16 mouse cellular contexts compared by ENCODE assay signal in the genomic region with DNA sequence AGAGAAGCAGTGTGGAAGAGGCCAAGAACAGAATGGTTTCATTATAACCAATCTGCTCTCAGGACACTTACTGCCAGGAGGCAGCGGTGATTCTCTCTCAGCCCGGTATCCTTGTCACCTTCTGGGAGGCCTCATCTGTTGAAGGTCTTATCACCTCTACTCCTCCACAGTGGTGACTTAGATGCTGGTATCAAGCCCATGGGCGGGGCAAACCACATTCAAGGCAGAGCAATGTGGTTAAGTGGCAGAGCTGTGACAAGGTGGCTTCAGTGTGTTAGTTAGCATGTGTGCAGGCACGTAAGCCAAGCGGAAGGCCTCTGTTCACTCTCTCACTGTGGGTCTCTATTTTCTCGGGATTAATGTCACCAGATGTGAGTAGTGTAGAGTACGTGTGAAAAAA. TPM values are rescaled to one million over a fixed set of nuclear protein-coding genes. Genes with fewer than 3 reads are reported as not detected.
DNase-seq lines count a peak whose midpoint lies in the region; ATAC-seq and TF ChIP-seq lines count a peak whose summit lies in the region.
"Had no signal": no experiment of that assay in that cellular context is flagged by ENCODE, and none has a peak within 500 bp of the region (broad histone marks: within the 10 kb centered on the region; RNA-seq: fewer than 3 reads in every experiment).

No protein-coding gene starts in this region.

- TF ChIP-seq CTCF in midbrain, postnatal 0 days (IDR thresholded peaks at IDR 0.05) = no peak

- H3K27ac ChIP-seq in liver, embryonic 16.5 days (ENCODE audit: low read length) = no peak overlapping the region
- no peak overlapping the region for H3K27ac ChIP-seq in midbrain, postnatal 0 days (ENCODE audit: low read depth, low read length)
- H3K27ac ChIP-seq in intestine, embryonic 15.5 days = no peak overlapping the region
- H3K27ac ChIP-seq: forebrain, embryonic 10.5 days had no signal

- peak; percentile 81 for ATAC-seq in liver, embryonic 16.5 days (ENCODE audit: low read depth)
- no peak for ATAC-seq in midbrain, postnatal 0 days (ENCODE audit: low FRiP score)
- no peak for ATAC-seq in intestine, embryonic 15.5 days
- ATAC-seq: intestine, embryonic 16.5 days had no signal

- DNase-seq in CD4-positive, CD25-positive, alpha-beta regulatory T cell, adult 2 months (ENCODE audit: low read depth, low spot score) = peak; percentile 78
- peak; percentile 72 for DNase-seq in c-Kit-positive CD71-positive TER-119-negative erythroid progenitor cells, embryonic 14.5 days (ENCODE audit: low read depth)
- peak; percentile 33 for DNase-seq in splenic B cell, adult 2 months (ENCODE audit: low read depth, low spot score)
- no peak for DNase-seq in midbrain, postnatal 0 days (ENCODE audit: low spot score)
- DNase-seq in layer of hippocampus, postnatal 14 days (ENCODE audit: low spot score in 2 of 2) = no peak
- DNase-seq in urinary bladder, postnatal 10 days (ENCODE audit: low spot score) = no peak
- DNase-seq: cerebellum, adult 18-20 months; gastrocnemius, postnatal 25 days; lung, postnatal 10 days; retina, postnatal 1 day had no signal

- no peak overlapping the region for H3K4me3 ChIP-seq in liver, embryonic 16.5 days (ENCODE audit: low read depth, low read length)
- H3K4me3 ChIP-seq in midbrain, postnatal 0 days (ENCODE audit: low read depth, low read length) = no peak overlapping the region
- H3K4me3 ChIP-seq in intestine, embryonic 15.5 days (replicated peaks) = no peak overlapping the region
- H3K4me3 ChIP-seq: forebrain, embryonic 10.5 days had no signal

- WGBS in liver, embryonic 16.5 days (ENCODE audit: insufficient replicate concordance) = 26% methylated on average over 7 of the region's 7 CpGs
- 78% methylated on average over 7 of the region's 7 CpGs for WGBS in midbrain, postnatal 0 days
- 71% methylated on average over 7 of the region's 7 CpGs for WGBS in intestine, embryonic 15.5 days

- H3K4me1 ChIP-seq in liver, embryonic 16.5 days (ENCODE audit: control insufficient read depth, low read depth, low read length) = peaks cover 4% of the 10 kb centered on the region; the same call in 1 of the 2 replicates
- no peaks in the 10 kb centered on the region for H3K4me1 ChIP-seq in midbrain, postnatal 0 days (ENCODE audit: insufficient read depth, low read length)
- H3K4me1 ChIP-seq in intestine, embryonic 15.5 days (replicated peaks) = no peaks in the 10 kb centered on the region
- H3K4me1 ChIP-seq: forebrain, embryonic 10.5 days had no signal

- no peaks in the 10 kb centered on the region for H3K36me3 ChIP-seq in liver, embryonic 16.5 days (ENCODE audit: control insufficient read depth, insufficient read depth)
- H3K36me3 ChIP-seq in splenic B cell, adult 2 months (ENCODE audit: control insufficient read depth, insufficient read depth, low read length, poor library complexity, severe bottlenecking) = peaks cover 11% of the 10 kb centered on the region
- H3K36me3 ChIP-seq in midbrain, postnatal 0 days (ENCODE audit: insufficient read depth, low read length) = no peaks in the 10 kb centered on the region
- no peaks in the 10 kb centered on the region for H3K36me3 ChIP-seq in intestine, embryonic 15.5 days
- H3K36me3 ChIP-seq: forebrain, embryonic 10.5 days had no signal

- no peak overlapping the region for H3K9ac ChIP-seq in liver, embryonic 16.5 days (ENCODE audit: low read depth, low read length)
- no peak overlapping the region for H3K9ac ChIP-seq in midbrain, postnatal 0 days (replicated peaks; ENCODE audit: low read length, poor library complexity, severe bottlenecking)
- no peak overlapping the region for H3K9ac ChIP-seq in intestine, embryonic 15.5 days

- no peak overlapping the region for H3K4me2 ChIP-seq in liver, embryonic 16.5 days (ENCODE audit: low read depth, low read length)
- no peak overlapping the region for H3K4me2 ChIP-seq in midbrain, postnatal 0 days (ENCODE audit: low read depth, low read length, poor library complexity, severe bottlenecking)
- no peak overlapping the region for H3K4me2 ChIP-seq in intestine, embryonic 15.5 days (replicated peaks)

- no peaks in the 10 kb centered on the region for H3K9me3 ChIP-seq in liver, embryonic 16.5 days (replicated peaks; ENCODE audit: control insufficient read depth, low read length)
- H3K9me3 ChIP-seq in midbrain, postnatal 0 days (ENCODE audit: low read length) = no peaks in the 10 kb centered on the region
- no peaks in the 10 kb centered on the region for H3K9me3 ChIP-seq in intestine, embryonic 15.5 days
- H3K9me3 ChIP-seq: forebrain, embryonic 10.5 days had no signal

- no peaks in the 10 kb centered on the region for H3K27me3 ChIP-seq in liver, embryonic 16.5 days (ENCODE audit: control insufficient read depth, insufficient read depth, low read depth, low read length)
- no peaks in the 10 kb centered on the region for H3K27me3 ChIP-seq in splenic B cell, adult 2 months (ENCODE audit: control insufficient read depth, insufficient read depth, low read length, poor library complexity, severe bottlenecking)
- no peaks in the 10 kb centered on the region for H3K27me3 ChIP-seq in midbrain, postnatal 0 days (ENCODE audit: insufficient read depth, low read length)
- no peaks in the 10 kb centered on the region for H3K27me3 ChIP-seq in intestine, embryonic 15.5 days (replicated peaks)

RNA-seq across cellular contexts. Expression of gene Slamf7, which starts 9.2 kb away (rescaled TPM):
- 1.5 and 1.9 TPM in 2 replicates for polyA plus RNA-seq in liver, embryonic 16.5 days (2015; fragmentation: Nextera tagmentation; extraction: Ambion mirVana)
- not detected in 2 replicates for total RNA-seq in midbrain, postnatal 0 days (2014; rRNA removed)
- polyA plus RNA-seq in midbrain, postnatal 0 days (2015; fragmentation: Nextera tagmentation; extraction: Ambion mirVana) = not detected in 2 replicates
- total RNA-seq in layer of hippocampus, postnatal 14 days (2021) = not detected
- polyA plus RNA-seq in intestine, embryonic 15.5 days (2015; fragmentation: Nextera tagmentation; extraction: Ambion mirVana) = 0.26 and 0.57 TPM in 2 replicates
- total RNA-seq: gastrocnemius, postnatal 25 days had no signal
- polyA plus RNA-seq: forebrain, embryonic 10.5 days had no signal

RNA-seq across cellular contexts. Expression of gene Ly9, which starts 36.4 kb away (rescaled TPM):
- polyA plus RNA-seq in liver, embryonic 16.5 days (2015; fragmentation: Nextera tagmentation; extraction: Ambion mirVana) = 1.5 and 1.7 TPM in 2 replicates
- 0.19 and 0.66 TPM in 2 replicates for total RNA-seq in midbrain, postnatal 0 days (2014; rRNA removed)
- 0.21 TPM in 1 of 2 replicates, not detected in the other for polyA plus RNA-seq in midbrain, postnatal 0 days (2015; fragmentation: Nextera tagmentation; extraction: Ambion mirVana)
- not detected for total RNA-seq in layer of hippocampus, postnatal 14 days (2021)
- 0.53 and 0.60 TPM in 2 replicates for polyA plus RNA-seq in intestine, embryonic 15.5 days (2015; fragmentation: Nextera tagmentation; extraction: Ambion mirVana)
- total RNA-seq: left cerebral cortex, postnatal 14 days had no signal
- polyA plus RNA-seq: forebrain, embryonic 10.5 days; stomach, embryonic 14.5 days had no signal

RNA-seq across cellular contexts. Expression of gene Cd48, which starts 38.2 kb away (rescaled TPM):
- polyA plus RNA-seq in liver, embryonic 16.5 days (2015; fragmentation: Nextera tagmentation; extraction: Ambion mirVana) = 10.9 and 12.0 TPM in 2 replicates
- total RNA-seq in midbrain, postnatal 0 days (2014; rRNA removed) = 0.77 and 1.1 TPM in 2 replicates
- polyA plus RNA-seq in midbrain, postnatal 0 days (2015; fragmentation: Nextera tagmentation; extraction: Ambion mirVana) = 0.88 and 0.99 TPM in 2 replicates
- not detected for total RNA-seq in layer of hippocampus, postnatal 14 days (2021)
- polyA plus RNA-seq in intestine, embryonic 15.5 days (2015; fragmentation: Nextera tagmentation; extraction: Ambion mirVana) = 3.8 and 4.5 TPM in 2 replicates

Comparison
In these comparisons a context has a peak if more than half of its experiments do, and no peak if none do; other contexts are left out.
1. DNase-seq: peak in CD4-positive, CD25-positive, alpha-beta regulatory T cell, adult 2 months (single experiment), c-Kit-positive CD71-positive TER-119-negative erythroid progenitor cells, embryonic 14.5 days (single experiment) and splenic B cell, adult 2 months (single experiment); none in midbrain, postnatal 0 days (single experiment), layer of hippocampus, postnatal 14 days (0 of 2) and urinary bladder, postnatal 10 days (single experiment).